Mouse (Mus musculus) olfactory bulb, adult 2 months (tissue): ENCODE data around the gene Col8a2.

ENCODE experiments used
- CTCF ChIP-seq: fragments of 200-500 bp; IDR thresholded peaks from 2 replicates; pipeline ENCODE4 v1.5.1; 2012; ENCODE audit warnings: low read depth, mild to moderate bottlenecking, low read length, moderate library complexity; ENCODE audit not compliant: insufficient read depth
- POLR2A ChIP-seq: fragments of 200-500 bp; IDR thresholded peaks from 2 replicates; pipeline ENCODE4 v1.6.1; 2012; ENCODE audit warnings: mild to moderate bottlenecking, low read depth, low read length, moderate library complexity; ENCODE audit not compliant: insufficient read depth

DNA sequence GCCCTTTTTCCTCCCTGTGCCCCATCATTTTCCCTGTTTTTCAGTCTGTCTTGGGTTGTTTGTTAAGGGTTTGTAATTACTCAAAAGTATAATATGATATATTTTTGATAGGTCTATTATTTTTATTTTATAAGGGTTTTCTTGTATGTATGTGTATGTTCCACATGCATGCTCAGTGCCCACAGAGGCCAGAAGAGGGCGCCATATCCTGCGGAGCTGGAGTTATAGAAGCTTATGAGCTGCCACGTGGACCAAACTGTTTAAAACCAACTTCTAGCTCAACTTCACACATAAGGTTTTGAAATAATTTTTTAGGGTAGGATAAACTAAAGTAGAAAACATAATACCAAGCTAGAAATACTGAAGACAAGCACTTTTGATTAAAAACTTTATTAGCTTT, 45.8 kb downstream of the Col8a2 start:
- no peak for TF ChIP-seq POLR2A
- no peak for TF ChIP-seq CTCF
